Comparison of ENCODE assay signal across 8 mouse cellular contexts in genomic region chr2:39226731-39227130, GRCm38 (mm10). TPM values are rescaled to one million over a fixed set of nuclear protein-coding genes. Genes with fewer than 3 reads are reported as not detected.
A peak's percentile ranks its signal among the peaks of the same experiment; 100 is the strongest.
DNase-seq lines count a peak whose midpoint lies in the region; ATAC-seq and TF ChIP-seq lines count a peak whose summit lies in the region.

No protein-coding gene starts in this region.

- DNase-seq in heart, adult 8-10 months (ENCODE audit: low spot score): no peak
- DNase-seq in brain, embryonic 14.5 days (ENCODE audit: low read depth): peak; percentile 9
- no peak for DNase-seq in hindbrain, embryonic 14.5 days (ENCODE audit: low spot score)
- DNase-seq in layer of hippocampus, adult 11-12 months (ENCODE audit: low spot score): no peak
- no peak for DNase-seq in thymus, adult 18-20 months

- no peaks in the 10 kb centered on the region for H3K36me3 ChIP-seq in heart, embryonic 15.5 days
- H3K36me3 ChIP-seq in hindbrain, embryonic 14.5 days (replicated peaks; ENCODE audit: control insufficient read depth, insufficient read depth): no peaks in the 10 kb centered on the region
- H3K36me3 ChIP-seq in midbrain, embryonic 13.5 days: no peaks in the 10 kb centered on the region

- H3K27ac ChIP-seq in heart, embryonic 15.5 days: peak overlapping the region; percentile 96
- H3K27ac ChIP-seq in hindbrain, embryonic 14.5 days: no peak overlapping the region
- 0 out of 2 replicates have a peak overlapping the region, but pooled peaks have one; percentile 94 for H3K27ac ChIP-seq in midbrain, embryonic 13.5 days

- no peaks in the 10 kb centered on the region for H3K27me3 ChIP-seq in heart, embryonic 15.5 days
- H3K27me3 ChIP-seq in hindbrain, embryonic 14.5 days (ENCODE audit: control insufficient read depth, insufficient read depth, low read length): no peaks in the 10 kb centered on the region
- H3K27me3 ChIP-seq in midbrain, embryonic 13.5 days: no peaks in the 10 kb centered on the region

- no peak for TF ChIP-seq CTCF in brain, embryonic 14.5 days (IDR thresholded peaks at IDR 0.05; ENCODE audit: borderline replicate concordance, extremely low read depth, insufficient read depth, insufficient read length)

- H3K4me1 ChIP-seq in heart, embryonic 15.5 days (replicated peaks): peaks cover 17% of the 10 kb centered on the region
- peaks cover 24% of the 10 kb centered on the region for H3K4me1 ChIP-seq in hindbrain, embryonic 14.5 days (replicated peaks; ENCODE audit: control insufficient read depth, insufficient read depth, low read length)
- peaks cover 23% of the 10 kb centered on the region for H3K4me1 ChIP-seq in midbrain, embryonic 13.5 days (replicated peaks)

- no peak for ATAC-seq in heart, embryonic 15.5 days (replicated peaks; ENCODE audit: insufficient number of reproducible peaks, insufficient read depth, low FRiP score, low read depth)
- no peak for ATAC-seq in hindbrain, embryonic 14.5 days (ENCODE audit: low FRiP score)
- ATAC-seq in midbrain, embryonic 13.5 days: peak; percentile 0; the same call in 1 of the 2 replicates
- no peak for ATAC-seq in megakaryocyte progenitor cell, adult 5-6 weeks (replicated peaks; ENCODE audit: poor library complexity)

- no peaks in the 10 kb centered on the region for H3K9me3 ChIP-seq in heart, embryonic 15.5 days (replicated peaks)
- no peaks in the 10 kb centered on the region for H3K9me3 ChIP-seq in hindbrain, embryonic 14.5 days (ENCODE audit: control insufficient read depth, low read length)
- no peaks in the 10 kb centered on the region for H3K9me3 ChIP-seq in midbrain, embryonic 13.5 days

- H3K4me3 ChIP-seq in heart, embryonic 15.5 days: peak overlapping the region; percentile 83
- peak overlapping the region; percentile 79 for H3K4me3 ChIP-seq in hindbrain, embryonic 14.5 days (replicated peaks; ENCODE audit: low read length)
- peak overlapping the region; percentile 69 for H3K4me3 ChIP-seq in midbrain, embryonic 13.5 days (replicated peaks)

- H3K4me2 ChIP-seq in heart, embryonic 15.5 days: peak overlapping the region; percentile 59
- peak overlapping the region; percentile 45 for H3K4me2 ChIP-seq in hindbrain, embryonic 14.5 days (replicated peaks)
- peak overlapping the region; percentile 74 for H3K4me2 ChIP-seq in midbrain, embryonic 13.5 days (replicated peaks)

- WGBS in heart, embryonic 15.5 days: 26% methylated on average over 3 of the region's 3 CpGs
- 32% methylated on average over 3 of the region's 3 CpGs for WGBS in hindbrain, embryonic 14.5 days
- WGBS in midbrain, embryonic 13.5 days: 31% methylated on average over 3 of the region's 3 CpGs

- no peak for TF ChIP-seq POLR2A in brain, embryonic 14.5 days (IDR thresholded peaks at IDR 0.05; ENCODE audit: borderline replicate concordance, extremely low read depth, insufficient read depth, insufficient read length, poor library complexity, severe bottlenecking)

- 0 out of 2 replicates have a peak overlapping the region, but pooled peaks have one; percentile 25 for H3K9ac ChIP-seq in heart, embryonic 15.5 days
- peak overlapping the region; percentile 42; the same call in 1 of the 2 replicates for H3K9ac ChIP-seq in hindbrain, embryonic 14.5 days
- H3K9ac ChIP-seq in midbrain, embryonic 13.5 days (replicated peaks): peak overlapping the region; percentile 37; the same call in 1 of the 2 replicates

RNA-seq across cellular contexts. Expression of gene Ppp6c, which starts 0.5 kb away (rescaled TPM):
- 46.4 and 48.8 TPM in 2 replicates for polyA plus RNA-seq in heart, embryonic 15.5 days (2015; fragmentation: Nextera tagmentation; extraction: Ambion mirVana)
- 10 to 100 TPM; 51.1 to 59.4 (median 53.5) TPM for total RNA-seq in heart, adult 8-10 months (2022)
- 50.7 and 53.1 TPM in 2 replicates for polyA plus RNA-seq in brain, embryonic 14.5 days (2012; rRNA removed)
- polyA plus RNA-seq in hindbrain, embryonic 14.5 days (2014; fragmentation: Nextera tagmentation; extraction: Ambion mirVana): 78.0 and 97.0 TPM in 2 replicates
- polyA plus RNA-seq in midbrain, embryonic 13.5 days (2015; fragmentation: Nextera tagmentation; extraction: Ambion mirVana): 76.8 and 77.7 TPM in 2 replicates
- total RNA-seq in megakaryocyte progenitor cell, adult 5-6 weeks (2015): 118 and 136 TPM in 2 replicates
- 64.2 and 72.9 TPM in 2 replicates for total RNA-seq in megakaryocyte progenitor cell, adult 5-6 weeks (2017)

RNA-seq across cellular contexts. Expression of gene Scai, which starts 36.2 kb away (rescaled TPM):
- 5.3 and 6.5 TPM in 2 replicates for polyA plus RNA-seq in heart, embryonic 15.5 days (2015; fragmentation: Nextera tagmentation; extraction: Ambion mirVana)
- 1 to 10 TPM; 4.2 to 5.2 (median 4.3) TPM for total RNA-seq in heart, adult 8-10 months (2022)
- polyA plus RNA-seq in brain, embryonic 14.5 days (2012; rRNA removed): 15.2 and 15.9 TPM in 2 replicates
- 17.4 and 21.0 TPM in 2 replicates for polyA plus RNA-seq in hindbrain, embryonic 14.5 days (2014; fragmentation: Nextera tagmentation; extraction: Ambion mirVana)
- 19.8 and 20.4 TPM in 2 replicates for polyA plus RNA-seq in midbrain, embryonic 13.5 days (2015; fragmentation: Nextera tagmentation; extraction: Ambion mirVana)
- total RNA-seq in megakaryocyte progenitor cell, adult 5-6 weeks (2015): 7.4 and 10.6 TPM in 2 replicates
- 6.0 and 11.6 TPM in 2 replicates for total RNA-seq in megakaryocyte progenitor cell, adult 5-6 weeks (2017)
